Mouse (Mus musculus): ENCODE results near the gene Rplp0. TPM values are rescaled to one million over a fixed set of nuclear protein-coding genes. Genes with fewer than 3 reads are reported as not detected.

Gene Rplp0
- polyA plus RNA-seq, 1 experiment from 2014 or later = 903 TPM

DNA sequence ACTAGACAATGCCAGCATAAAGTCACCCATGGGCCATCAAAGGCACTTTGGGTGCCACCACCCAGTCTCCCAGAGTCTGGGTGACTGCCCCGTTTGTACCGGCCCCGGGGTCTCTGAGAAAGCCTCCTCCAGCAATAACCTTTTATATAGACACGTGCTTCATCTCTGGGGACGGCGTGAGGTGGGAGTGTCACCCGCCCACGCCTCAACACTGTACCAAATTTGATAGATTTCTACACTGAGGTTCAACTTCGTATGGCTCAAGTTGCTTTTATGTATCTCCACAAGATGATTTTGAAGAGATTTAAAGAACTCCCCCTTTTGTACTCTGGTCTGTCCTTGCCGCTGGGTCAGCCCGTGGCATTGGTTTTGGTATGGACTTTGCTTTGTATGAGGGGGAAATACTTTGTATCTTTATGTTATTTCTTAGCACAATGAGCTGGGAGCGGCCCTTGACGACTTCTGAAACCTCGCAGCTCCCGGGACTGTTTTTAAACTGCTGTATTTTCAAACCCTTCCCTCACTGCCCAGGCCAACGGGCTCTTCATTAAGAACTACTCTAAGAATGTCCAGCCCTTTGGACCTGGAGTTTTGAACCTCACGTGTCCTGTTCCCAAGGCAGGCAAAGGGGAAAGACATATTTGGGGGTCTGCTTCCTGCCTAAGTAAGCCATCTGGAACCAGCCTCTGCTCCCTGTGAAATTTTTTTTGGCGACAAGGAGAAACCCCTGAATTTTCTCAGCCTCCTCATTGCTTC lies 4.6 kb upstream of the Rplp0 start:
- 91% methylated on average over 18 of the region's 18 CpGs for WGBS
- no peaks in the 10 kb centered on the region for H3K9me3 ChIP-seq (ENCODE audit: control insufficient read depth, low read length)
- H3K27ac ChIP-seq (ENCODE audit: low read depth, low read length) = no peak overlapping the region
- H3K4me1 ChIP-seq (ENCODE audit: control insufficient read depth, insufficient read depth, low read length) = no peaks in the 10 kb centered on the region
- ATAC-seq (ENCODE audit: low read depth) = no peak
- H3K4me3 ChIP-seq (ENCODE audit: low read depth, low read length) = no peak overlapping the region
- H3K4me2 ChIP-seq (ENCODE audit: low read depth, low read length) = no peak overlapping the region
- H3K27me3 ChIP-seq (ENCODE audit: control insufficient read depth, insufficient read depth, low read length) = no peaks in the 10 kb centered on the region
- H3K36me3 ChIP-seq (ENCODE audit: control insufficient read depth, insufficient read depth, low read length) = peaks cover 14% of the 10 kb centered on the region; the same call in 1 of the 2 replicates
- no peak overlapping the region for H3K9ac ChIP-seq (replicated peaks; ENCODE audit: low read depth, low read length)

DNA sequence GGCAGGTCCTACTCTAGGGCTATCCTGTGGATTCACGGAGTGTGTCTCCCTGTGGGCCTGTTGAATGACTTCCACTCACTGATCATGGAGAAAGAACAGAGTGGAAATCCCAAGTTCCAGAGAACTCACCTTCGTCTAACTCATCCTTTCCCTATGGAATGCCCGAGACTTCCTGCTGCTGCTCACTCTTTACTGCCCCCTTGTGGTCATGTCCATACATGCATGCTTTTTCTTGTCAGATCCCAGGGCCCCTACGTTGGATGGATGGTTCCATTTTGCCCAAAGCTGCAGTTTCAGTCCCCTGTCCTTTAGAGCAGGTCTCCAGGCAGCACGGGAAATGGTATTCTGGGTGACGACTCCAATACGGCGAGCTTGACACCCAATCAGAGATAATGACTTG lies 3.0 kb upstream of the Rplp0 start:
- no peak overlapping the region for H3K27ac ChIP-seq (ENCODE audit: low read depth, low read length)
- H3K36me3 ChIP-seq (ENCODE audit: control insufficient read depth, insufficient read depth, low read length) = peaks cover 17% of the 10 kb centered on the region; the same call in 1 of the 2 replicates
- H3K4me1 ChIP-seq (ENCODE audit: control insufficient read depth, insufficient read depth, low read length) = peaks cover 6% of the 10 kb centered on the region
- H3K4me2 ChIP-seq (ENCODE audit: low read depth, low read length) = no peak overlapping the region
- no peak for ATAC-seq (ENCODE audit: low read depth)
- no peaks in the 10 kb centered on the region for H3K9me3 ChIP-seq (ENCODE audit: control insufficient read depth, low read length)
- no peak overlapping the region for H3K4me3 ChIP-seq (ENCODE audit: low read depth, low read length)
- whole genome bisulfite sequencing = 12% methylated on average over 8 of the region's 8 CpGs
- H3K27me3 ChIP-seq (ENCODE audit: control insufficient read depth, insufficient read depth, low read length) = no peaks in the 10 kb centered on the region
- no peak overlapping the region for H3K9ac ChIP-seq (replicated peaks; ENCODE audit: low read depth, low read length)

DNA sequence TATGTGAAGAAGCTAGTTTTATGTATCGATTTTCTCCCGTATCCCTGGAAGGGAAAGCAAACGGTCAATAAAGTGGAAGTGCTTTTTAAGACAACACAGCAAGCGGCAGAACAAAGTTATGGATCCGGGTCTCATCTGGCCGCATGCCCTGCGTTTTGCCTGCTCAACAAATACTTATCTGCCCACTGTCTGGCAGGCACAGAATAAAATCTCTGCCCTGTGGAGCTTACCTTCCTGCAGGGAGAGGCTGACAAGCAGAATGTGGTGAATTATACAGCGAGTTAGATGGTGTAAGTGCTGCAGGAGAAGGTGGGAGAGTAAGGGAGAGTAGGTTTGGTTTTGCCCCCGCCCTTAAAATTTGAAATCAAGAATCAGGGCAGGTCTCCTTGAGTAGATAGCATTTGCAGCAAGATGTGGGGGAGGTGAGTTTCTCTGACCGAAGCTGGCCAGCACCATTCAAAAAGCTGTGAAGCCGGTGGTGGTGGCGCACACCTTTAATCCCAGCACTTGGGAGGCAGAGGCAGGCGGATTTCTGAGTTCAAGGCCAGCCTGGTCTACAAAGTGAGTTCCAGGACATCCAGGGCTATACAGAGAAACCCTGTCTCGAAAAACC lies 979 bp upstream of the Rplp0 start:
- no peak overlapping the region for H3K27ac ChIP-seq (ENCODE audit: low read depth, low read length)
- H3K4me2 ChIP-seq (ENCODE audit: low read depth, low read length) = no peak overlapping the region
- WGBS = 95% methylated on average over 14 of the region's 14 CpGs
- H3K4me3 ChIP-seq (ENCODE audit: low read depth, low read length) = no peak overlapping the region
- no peaks in the 10 kb centered on the region for H3K9me3 ChIP-seq (ENCODE audit: control insufficient read depth, low read length)
- H3K36me3 ChIP-seq (ENCODE audit: control insufficient read depth, insufficient read depth, low read length) = peaks cover 25% of the 10 kb centered on the region
- H3K27me3 ChIP-seq (ENCODE audit: control insufficient read depth, insufficient read depth, low read length) = no peaks in the 10 kb centered on the region
- H3K9ac ChIP-seq (replicated peaks; ENCODE audit: low read depth, low read length) = no peak overlapping the region
- H3K4me1 ChIP-seq (ENCODE audit: control insufficient read depth, insufficient read depth, low read length) = peaks cover 6% of the 10 kb centered on the region
- no peak for ATAC-seq (ENCODE audit: low read depth)

DNA sequence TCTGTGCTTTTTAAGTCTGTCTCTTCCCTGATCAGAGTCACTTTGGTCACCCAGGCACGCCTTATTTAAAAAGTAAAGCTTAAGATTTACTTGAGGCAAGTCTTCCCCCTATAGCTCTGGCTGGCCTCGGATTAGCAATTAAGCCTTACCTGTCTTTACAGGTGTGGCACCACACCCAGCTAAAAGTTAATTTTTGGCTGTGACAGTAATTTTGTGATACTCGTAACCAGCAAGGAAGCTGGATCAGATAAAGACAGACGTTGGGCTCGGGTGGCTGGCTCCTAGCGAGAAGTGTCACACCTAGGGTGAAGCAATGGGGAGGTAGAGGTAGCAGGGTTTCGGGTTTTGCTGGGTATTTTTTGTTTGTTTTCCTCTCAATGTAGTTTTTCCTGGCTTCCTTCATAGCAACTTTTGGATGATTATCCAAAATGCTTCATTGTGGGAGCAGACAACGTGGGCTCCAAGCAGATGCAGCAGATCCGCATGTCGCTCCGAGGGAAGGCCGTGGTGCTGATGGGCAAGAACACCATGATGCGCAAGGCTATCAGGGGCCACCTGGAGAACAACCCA lies 1.2 kb downstream of the Rplp0 start:
- Histone ChIP-seq H3K4me1 (ENCODE audit: control insufficient read depth, insufficient read depth, low read length) (peaks cover 12% of the 10 kb centered on the region), H3K36me3 (ENCODE audit: control insufficient read depth, insufficient read depth, low read length) (peaks cover 29% of the 10 kb centered on the region), H3K9me3 (ENCODE audit: control insufficient read depth, low read length) (no peaks in the 10 kb centered on the region), H3K9ac (replicated peaks; ENCODE audit: low read depth, low read length) (peak overlapping the region; percentile 96; the same call in 1 of the 2 replicates), H3K4me2 (ENCODE audit: low read depth, low read length) (peak overlapping the region; percentile 77), H3K27me3 (ENCODE audit: control insufficient read depth, insufficient read depth, low read length) (no peaks in the 10 kb centered on the region; the same call in 1 of the 2 replicates), H3K4me3 (ENCODE audit: low read depth, low read length) (peak overlapping the region; percentile 88), H3K27ac (ENCODE audit: low read depth, low read length) (no peak overlapping the region)
- WGBS = 37% methylated on average over 13 of the region's 13 CpGs
- ATAC-seq (ENCODE audit: low read depth) = no peak

DNA sequence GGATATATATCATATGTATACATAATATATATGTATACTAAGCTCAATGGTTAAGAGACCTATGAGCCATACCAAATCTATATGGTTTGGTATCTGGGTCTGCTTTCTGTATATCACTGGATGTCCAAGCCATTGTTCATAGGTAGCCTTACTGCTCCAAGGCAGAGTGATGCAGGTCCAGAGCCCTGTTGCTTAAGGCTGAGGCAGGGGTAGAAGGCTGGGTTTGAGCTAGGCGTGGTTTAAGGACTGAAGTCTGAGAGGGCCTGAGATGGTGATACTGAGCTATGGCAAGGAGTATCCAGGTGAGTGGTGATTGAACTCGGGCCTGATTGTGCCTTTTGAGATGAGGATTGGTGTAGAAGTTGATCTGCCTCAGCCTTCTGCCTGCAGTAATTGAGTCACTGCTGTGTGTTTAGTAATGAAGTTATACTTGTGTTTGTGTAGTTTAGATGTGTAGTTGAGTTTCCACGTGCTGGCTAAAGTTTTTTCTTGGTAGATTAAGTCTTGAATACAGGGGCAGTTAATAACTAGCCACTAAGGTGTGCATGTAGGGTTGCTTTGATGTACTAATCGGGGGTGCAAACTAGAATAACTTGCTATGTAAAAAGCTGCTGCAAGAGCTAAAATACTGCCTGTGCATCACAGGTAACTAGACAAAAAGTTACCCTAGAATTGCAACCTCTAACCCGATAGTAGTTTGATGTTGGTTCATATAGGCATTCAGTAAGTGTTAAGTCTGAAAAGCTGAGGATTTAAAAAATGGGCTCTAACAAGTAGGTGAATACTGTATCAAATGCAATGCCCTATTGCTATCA lies 4.7 kb downstream of the Rplp0 start:
- Histone ChIP-seq H3K4me2 (ENCODE audit: low read depth, low read length) (peak overlapping the region; percentile 93; the same call in 1 of the 2 replicates), H3K9ac (replicated peaks; ENCODE audit: low read depth, low read length) (peak overlapping the region; percentile 88; the same call in 1 of the 2 replicates), H3K27ac (ENCODE audit: low read depth, low read length) (no peak overlapping the region), H3K9me3 (ENCODE audit: control insufficient read depth, low read length) (no peaks in the 10 kb centered on the region), H3K4me3 (ENCODE audit: low read depth, low read length) (peak overlapping the region; percentile 89), H3K27me3 (ENCODE audit: control insufficient read depth, insufficient read depth, low read length) (no peaks in the 10 kb centered on the region; the same call in 1 of the 2 replicates), H3K36me3 (ENCODE audit: control insufficient read depth, insufficient read depth, low read length) (peaks cover 29% of the 10 kb centered on the region), H3K4me1 (ENCODE audit: control insufficient read depth, insufficient read depth, low read length) (peaks cover 19% of the 10 kb centered on the region)
- no peak for ATAC-seq (ENCODE audit: low read depth)
- 49% methylated on average over 5 of the region's 5 CpGs for WGBS

DNA sequence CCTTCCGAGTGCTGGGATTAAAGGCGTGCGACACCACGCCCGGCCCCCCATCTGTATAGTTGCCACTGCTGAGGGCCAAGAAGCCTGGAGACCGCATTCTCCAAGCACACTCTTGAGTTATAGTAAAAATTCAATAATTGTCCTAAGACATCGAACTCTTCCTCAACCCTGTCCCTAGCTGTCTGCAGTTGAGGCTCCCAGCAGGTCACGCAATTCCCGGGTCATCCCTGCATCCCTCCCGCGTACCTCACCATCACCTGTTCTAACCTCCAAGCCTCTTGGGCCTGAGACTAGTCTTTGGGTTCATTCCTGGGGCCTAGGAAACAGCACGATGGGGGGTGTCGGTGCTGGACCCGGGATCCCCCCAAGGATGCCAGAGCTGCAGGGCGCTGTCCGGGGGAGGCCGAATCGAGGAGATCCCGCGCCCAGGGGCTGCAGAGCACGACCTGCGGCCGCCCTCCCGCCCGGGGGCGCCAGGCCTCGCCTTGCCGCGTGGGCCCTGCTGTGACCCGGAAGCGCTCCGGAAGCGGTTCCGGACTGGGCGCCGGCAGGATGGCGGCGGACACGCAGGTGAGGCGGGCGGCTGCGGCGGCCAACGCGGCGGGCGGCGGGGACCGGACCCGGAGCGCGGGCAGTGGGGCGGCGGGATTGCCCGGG lies 5.6 kb downstream of the Rplp0 start, which contains the start of gene Gcn1l1:
TSS of gene Gcn1l1 (plus strand) at position 518 of the 657 bp plus-strand sequence.
- 1% methylated on average over 54 of the region's 55 CpGs for WGBS
- H3K27ac ChIP-seq (ENCODE audit: low read depth, low read length) = peak within 1 kb of the TSS; percentile 57
- peaks cover 29% of the 10 kb centered on the region for H3K36me3 ChIP-seq (ENCODE audit: control insufficient read depth, insufficient read depth, low read length)
- H3K4me2 ChIP-seq (ENCODE audit: low read depth, low read length) = peak within 1 kb of the TSS; percentile 93
- no peaks in the 10 kb centered on the region; the same call in 1 of the 2 replicates for H3K27me3 ChIP-seq (ENCODE audit: control insufficient read depth, insufficient read depth, low read length)
- peaks cover 23% of the 10 kb centered on the region for H3K4me1 ChIP-seq (ENCODE audit: control insufficient read depth, insufficient read depth, low read length)
- ATAC-seq (ENCODE audit: low read depth) = peak; percentile 89
- H3K9ac ChIP-seq (replicated peaks; ENCODE audit: low read depth, low read length) = peak within 1 kb of the TSS; percentile 88
- H3K9me3 ChIP-seq (ENCODE audit: control insufficient read depth, low read length) = no peaks in the 10 kb centered on the region
- peak within 1 kb of the TSS; percentile 89 for H3K4me3 ChIP-seq (ENCODE audit: low read depth, low read length)

DNA sequence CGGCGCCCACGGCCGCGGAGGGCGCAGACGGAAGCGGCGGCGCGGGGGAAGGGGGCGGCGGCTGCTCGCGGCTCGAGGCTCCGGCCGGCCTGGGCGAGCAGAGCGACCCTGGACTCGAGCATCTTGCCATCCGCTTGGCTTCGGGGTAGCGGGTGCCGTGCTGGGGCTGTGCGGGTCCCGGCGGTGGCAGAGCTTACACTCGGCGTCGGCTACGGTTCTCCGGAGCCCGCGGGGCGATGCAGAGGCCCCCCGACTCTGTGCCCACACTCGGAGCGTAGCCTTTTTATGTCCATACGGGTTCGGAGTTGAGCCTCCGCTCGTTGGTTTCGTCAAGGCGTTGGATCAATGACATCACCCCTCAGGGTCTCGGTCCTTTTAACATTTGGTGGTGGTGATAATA lies 6.1 kb downstream of the Rplp0 start:
- Histone ChIP-seq H3K36me3 (ENCODE audit: control insufficient read depth, insufficient read depth, low read length) (peaks cover 29% of the 10 kb centered on the region), H3K27me3 (ENCODE audit: control insufficient read depth, insufficient read depth, low read length) (no peaks in the 10 kb centered on the region; the same call in 1 of the 2 replicates), H3K9ac (replicated peaks; ENCODE audit: low read depth, low read length) (peak overlapping the region; percentile 88), H3K4me1 (ENCODE audit: control insufficient read depth, insufficient read depth, low read length) (peaks cover 18% of the 10 kb centered on the region), H3K4me3 (ENCODE audit: low read depth, low read length) (peak overlapping the region; percentile 89), H3K27ac (ENCODE audit: low read depth, low read length) (peak overlapping the region; percentile 57), H3K4me2 (ENCODE audit: low read depth, low read length) (peak overlapping the region; percentile 93), H3K9me3 (ENCODE audit: control insufficient read depth, low read length) (no peaks in the 10 kb centered on the region)
- WGBS = under 1% methylated on average over 33 of the region's 46 CpGs
- peak; percentile 54 for ATAC-seq (ENCODE audit: low read depth)

DNA sequence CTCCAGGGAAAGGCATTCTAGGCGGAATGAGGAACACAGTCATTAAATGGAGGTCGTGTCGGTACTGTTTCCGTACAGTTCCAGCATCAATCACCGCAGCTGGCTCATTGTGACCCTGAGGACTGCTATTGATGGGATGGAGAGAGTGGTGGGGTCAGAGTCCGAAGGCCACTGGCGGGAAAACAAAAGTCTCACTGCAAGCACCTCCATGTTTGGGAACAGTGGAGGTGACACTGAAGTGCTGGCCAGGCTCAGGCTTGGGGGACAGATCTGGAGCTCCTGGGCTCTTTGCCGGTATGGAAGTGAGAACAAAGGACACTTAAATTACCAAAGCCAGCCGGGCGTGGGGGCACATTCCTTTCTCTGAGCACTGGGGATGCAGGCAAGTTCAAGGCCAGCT lies 9.4 kb downstream of the Rplp0 start:
- Histone ChIP-seq H3K36me3 (ENCODE audit: control insufficient read depth, insufficient read depth, low read length) (peaks cover 21% of the 10 kb centered on the region), H3K4me2 (ENCODE audit: low read depth, low read length) (no peak overlapping the region), H3K27ac (ENCODE audit: low read depth, low read length) (no peak overlapping the region), H3K4me3 (ENCODE audit: low read depth, low read length) (no peak overlapping the region), H3K4me1 (ENCODE audit: control insufficient read depth, insufficient read depth, low read length) (peaks cover 16% of the 10 kb centered on the region), H3K27me3 (ENCODE audit: control insufficient read depth, insufficient read depth, low read length) (no peaks in the 10 kb centered on the region; the same call in 1 of the 2 replicates), H3K9ac (replicated peaks; ENCODE audit: low read depth, low read length) (no peak overlapping the region), H3K9me3 (ENCODE audit: control insufficient read depth, low read length) (no peaks in the 10 kb centered on the region)
- whole genome bisulfite sequencing = 33% methylated on average over 10 of the region's 10 CpGs
- ATAC-seq (ENCODE audit: low read depth) = no peak

Measured in neural tube, embryonic 14.5 days (tissue).